Mouse (Mus musculus): ENCODE data around the gene Tnik.

GRCm38 (mm10) chr3:28267211-28267610, 4.2 kb downstream of the Tnik start:
- TF ChIP-seq EP300 (IDR thresholded peaks at IDR 0.05; ENCODE audit: low read depth) (no peak), CTCF (IDR thresholded peaks at IDR 0.05; ENCODE audit: low read depth) (no peak)

Data from heart, postnatal 0 days (tissue).